Mouse (Mus musculus): ENCODE results near the gene Twistnb. TPM values are rescaled to one million over a fixed set of nuclear protein-coding genes. Genes with fewer than 3 reads are reported as not detected.

Twistnb gene
- polyA plus RNA-seq, 1 experiment from 2014 or later = 67.3 TPM

DNA sequence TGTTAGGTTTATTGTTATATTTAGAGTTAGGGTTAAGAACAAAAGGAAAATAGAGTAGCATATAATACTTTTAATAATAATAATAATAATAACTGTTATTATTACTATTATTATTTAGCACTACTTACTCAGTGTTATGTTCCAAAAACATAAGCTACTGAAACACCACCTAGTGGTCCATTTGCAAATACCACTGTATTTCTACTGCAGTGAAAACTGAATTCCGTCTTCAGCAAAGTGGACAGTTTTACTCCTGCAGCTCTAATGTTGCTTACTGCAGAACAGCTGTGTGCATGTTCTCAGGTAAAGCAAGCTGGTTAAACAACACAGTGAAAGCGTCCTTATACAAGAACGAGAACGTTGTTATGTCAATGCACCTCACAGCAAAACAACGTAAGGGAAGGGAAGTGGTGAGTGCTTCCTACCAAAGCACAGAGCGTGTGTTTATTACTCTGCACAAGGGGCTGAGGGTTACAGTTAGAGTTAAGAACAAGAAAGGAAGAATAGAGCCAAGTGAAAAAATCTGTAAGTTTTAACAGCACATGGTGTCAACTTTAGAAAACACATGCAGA, 17.8 kb upstream of the Twistnb start:
- Histone ChIP-seq H3K4me2 (replicated peaks; ENCODE audit: low read depth, low read length) (no peak overlapping the region), H3K27ac (ENCODE audit: low read length) (no peak overlapping the region), H3K27me3 (ENCODE audit: control insufficient read depth, insufficient read depth, low read length) (no peaks in the 10 kb centered on the region), H3K9me3 (ENCODE audit: control insufficient read depth, low read depth, low read length) (no peaks in the 10 kb centered on the region), H3K36me3 (ENCODE audit: control insufficient read depth, insufficient read depth, low read length) (no peaks in the 10 kb centered on the region), H3K4me3 (ENCODE audit: low read depth, low read length) (no peak overlapping the region), H3K4me1 (ENCODE audit: control insufficient read depth, insufficient read depth, low read length) (no peaks in the 10 kb centered on the region), H3K9ac (replicated peaks; ENCODE audit: low read depth, low read length) (no peak overlapping the region)
- no peak for ATAC-seq (ENCODE audit: insufficient number of reproducible peaks, insufficient read depth, low FRiP score, low read depth)
- WGBS = 47% methylated on average over 6 of the region's 6 CpGs

DNA sequence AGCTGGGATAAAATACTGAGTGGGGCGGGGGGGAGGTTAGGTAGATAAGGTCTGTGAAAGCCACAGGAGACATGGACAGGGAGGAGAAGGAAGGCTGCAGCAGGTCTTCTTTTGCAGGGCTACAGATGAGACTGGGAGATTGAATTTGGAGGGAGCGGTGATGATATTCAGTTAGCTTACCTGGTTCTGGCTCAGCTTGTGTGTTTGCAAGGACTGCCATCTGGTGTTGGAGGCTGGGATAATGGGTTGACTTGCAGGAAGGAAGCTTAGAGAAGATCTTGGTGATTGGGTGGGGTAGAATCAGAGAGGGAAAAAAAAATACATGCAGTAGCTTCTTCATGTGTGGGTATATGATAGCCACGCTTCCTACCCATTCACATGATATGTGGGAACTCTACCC, 5.1 kb upstream of the Twistnb start:
- H3K27me3 ChIP-seq (ENCODE audit: control insufficient read depth, insufficient read depth, low read length) = no peaks in the 10 kb centered on the region
- H3K9ac ChIP-seq (replicated peaks; ENCODE audit: low read depth, low read length) = no peak overlapping the region
- H3K27ac ChIP-seq (ENCODE audit: low read length) = no peak overlapping the region
- H3K4me3 ChIP-seq (ENCODE audit: low read depth, low read length) = no peak overlapping the region
- ATAC-seq (ENCODE audit: insufficient number of reproducible peaks, insufficient read depth, low FRiP score, low read depth) = no peak
- 34% methylated on average over 3 of the region's 3 CpGs for WGBS
- no peaks in the 10 kb centered on the region for H3K4me1 ChIP-seq (ENCODE audit: control insufficient read depth, insufficient read depth, low read length)
- H3K9me3 ChIP-seq (ENCODE audit: control insufficient read depth, low read depth, low read length) = no peaks in the 10 kb centered on the region
- H3K4me2 ChIP-seq (replicated peaks; ENCODE audit: low read depth, low read length) = no peak overlapping the region
- H3K36me3 ChIP-seq (ENCODE audit: control insufficient read depth, insufficient read depth, low read length) = no peaks in the 10 kb centered on the region

DNA sequence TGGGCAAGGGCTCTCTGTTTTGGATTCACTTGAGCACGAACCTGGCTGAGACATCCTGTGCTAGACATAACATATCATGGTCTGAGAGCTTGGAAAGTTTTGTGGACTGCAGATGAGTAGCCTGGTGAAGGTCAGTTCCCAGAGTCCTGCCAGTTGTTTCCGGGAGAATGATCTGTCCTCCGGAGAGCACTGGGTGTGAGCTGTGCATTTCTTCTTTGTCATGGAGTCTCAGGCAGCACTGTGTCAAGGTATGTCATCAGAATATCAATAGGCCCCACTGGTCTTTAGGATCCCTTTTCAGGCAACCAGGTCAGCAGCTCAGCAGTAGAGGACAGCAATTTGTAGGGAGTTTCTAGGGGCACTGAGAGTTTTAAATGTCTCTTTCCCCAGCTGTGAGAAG, 2.1 kb upstream of the Twistnb start:
- ATAC-seq (ENCODE audit: insufficient number of reproducible peaks, insufficient read depth, low FRiP score, low read depth) = no peak
- Histone ChIP-seq H3K36me3 (ENCODE audit: control insufficient read depth, insufficient read depth, low read length) (no peaks in the 10 kb centered on the region), H3K4me2 (replicated peaks; ENCODE audit: low read depth, low read length) (no peak overlapping the region), H3K9ac (replicated peaks; ENCODE audit: low read depth, low read length) (no peak overlapping the region), H3K27ac (ENCODE audit: low read length) (no peak overlapping the region), H3K4me1 (ENCODE audit: control insufficient read depth, insufficient read depth, low read length) (peaks cover 5% of the 10 kb centered on the region; the same call in 1 of the 2 replicates), H3K4me3 (ENCODE audit: low read depth, low read length) (no peak overlapping the region), H3K9me3 (ENCODE audit: control insufficient read depth, low read depth, low read length) (no peaks in the 10 kb centered on the region), H3K27me3 (ENCODE audit: control insufficient read depth, insufficient read depth, low read length) (no peaks in the 10 kb centered on the region)
- 45% methylated on average over 3 of the region's 3 CpGs for WGBS

DNA sequence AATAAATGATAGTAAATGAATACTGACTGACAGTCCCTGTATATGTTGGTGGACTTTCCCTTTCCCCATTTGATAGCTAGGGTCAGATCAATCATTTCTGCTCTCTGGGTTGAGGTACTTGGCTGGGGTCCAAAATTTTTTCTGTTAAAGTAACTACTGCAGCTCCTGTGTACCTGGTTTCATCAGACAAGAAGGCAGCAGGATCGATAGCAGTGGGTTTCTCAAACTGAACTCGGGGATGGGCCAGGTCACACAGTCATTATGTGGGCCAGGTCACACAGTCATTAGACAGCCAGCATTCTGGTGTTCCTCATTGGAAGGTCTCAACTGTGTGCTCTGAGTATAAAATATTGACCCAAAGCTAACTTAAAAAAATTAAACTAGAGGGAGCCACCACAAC, 1.7 kb upstream of the Twistnb start:
- Histone ChIP-seq H3K36me3 (ENCODE audit: control insufficient read depth, insufficient read depth, low read length) (no peaks in the 10 kb centered on the region), H3K4me3 (ENCODE audit: low read depth, low read length) (no peak overlapping the region), H3K27me3 (ENCODE audit: control insufficient read depth, insufficient read depth, low read length) (no peaks in the 10 kb centered on the region), H3K9ac (replicated peaks; ENCODE audit: low read depth, low read length) (no peak overlapping the region), H3K4me2 (replicated peaks; ENCODE audit: low read depth, low read length) (no peak overlapping the region), H3K27ac (ENCODE audit: low read length) (no peak overlapping the region), H3K4me1 (ENCODE audit: control insufficient read depth, insufficient read depth, low read length) (peaks cover 5% of the 10 kb centered on the region; the same call in 1 of the 2 replicates), H3K9me3 (ENCODE audit: control insufficient read depth, low read depth, low read length) (no peaks in the 10 kb centered on the region)
- 62% methylated on average over 2 of the region's 2 CpGs for WGBS
- no peak for ATAC-seq (ENCODE audit: insufficient number of reproducible peaks, insufficient read depth, low FRiP score, low read depth)

DNA sequence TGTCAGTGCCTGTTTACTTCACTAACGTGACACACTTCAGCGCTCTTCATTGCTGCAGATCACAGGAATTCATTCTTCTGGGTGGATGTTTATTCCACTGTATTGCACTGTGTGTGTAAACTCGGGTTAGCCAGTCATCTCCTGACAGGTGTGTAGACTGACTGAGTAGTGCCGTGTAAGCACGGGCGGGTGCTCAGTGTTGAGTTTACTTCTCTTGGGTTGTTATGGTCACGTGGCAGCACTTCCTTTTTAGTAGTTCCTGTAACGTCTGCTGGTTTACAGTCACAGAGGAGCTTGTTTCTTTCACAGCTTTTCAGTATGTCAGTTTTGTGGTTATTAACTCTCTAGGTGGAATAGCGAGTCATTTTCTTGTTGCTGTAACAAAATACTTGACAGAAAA, 4.4 kb downstream of the Twistnb start:
- Histone ChIP-seq H3K36me3 (ENCODE audit: control insufficient read depth, insufficient read depth, low read length) (0 out of 2 replicates have a peak, but pooled peaks cover 4% of the 10 kb centered on the region), H3K27me3 (ENCODE audit: control insufficient read depth, insufficient read depth, low read length) (no peaks in the 10 kb centered on the region), H3K4me2 (replicated peaks; ENCODE audit: low read depth, low read length) (no peak overlapping the region), H3K4me1 (ENCODE audit: control insufficient read depth, insufficient read depth, low read length) (peaks cover 5% of the 10 kb centered on the region; the same call in 1 of the 2 replicates), H3K9ac (replicated peaks; ENCODE audit: low read depth, low read length) (no peak overlapping the region), H3K4me3 (ENCODE audit: low read depth, low read length) (no peak overlapping the region), H3K27ac (ENCODE audit: low read length) (no peak overlapping the region), H3K9me3 (ENCODE audit: control insufficient read depth, low read depth, low read length) (no peaks in the 10 kb centered on the region)
- WGBS = 79% methylated on average over 9 of the region's 9 CpGs
- ATAC-seq (ENCODE audit: insufficient number of reproducible peaks, insufficient read depth, low FRiP score, low read depth) = no peak

DNA sequence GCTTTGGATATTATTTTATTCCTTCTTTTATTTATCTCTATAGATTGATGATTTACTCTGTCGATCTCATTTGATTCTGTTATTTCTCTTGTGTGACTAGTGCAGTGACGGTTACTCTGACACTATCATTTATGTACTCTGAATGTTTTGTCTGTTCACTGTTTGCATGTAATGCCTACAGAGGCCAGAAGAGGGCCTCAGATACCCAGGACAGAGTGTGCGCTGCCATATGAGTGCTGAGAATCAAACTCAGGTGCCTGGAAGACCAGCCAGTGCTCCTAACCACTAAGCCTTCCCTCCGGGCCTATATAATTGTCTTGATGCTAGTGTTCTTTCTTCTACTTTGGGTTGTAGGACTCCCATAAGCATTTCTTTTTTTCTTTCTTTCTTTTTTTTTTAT, 5.3 kb downstream of the Twistnb start:
- WGBS = 95% methylated on average over 4 of the region's 4 CpGs
- Histone ChIP-seq H3K9ac (replicated peaks; ENCODE audit: low read depth, low read length) (no peak overlapping the region), H3K36me3 (ENCODE audit: control insufficient read depth, insufficient read depth, low read length) (peaks cover 4% of the 10 kb centered on the region; the same call in 1 of the 2 replicates), H3K27me3 (ENCODE audit: control insufficient read depth, insufficient read depth, low read length) (no peaks in the 10 kb centered on the region), H3K9me3 (ENCODE audit: control insufficient read depth, low read depth, low read length) (no peaks in the 10 kb centered on the region), H3K4me1 (ENCODE audit: control insufficient read depth, insufficient read depth, low read length) (peaks cover 5% of the 10 kb centered on the region; the same call in 1 of the 2 replicates), H3K27ac (ENCODE audit: low read length) (no peak overlapping the region), H3K4me2 (replicated peaks; ENCODE audit: low read depth, low read length) (no peak overlapping the region), H3K4me3 (ENCODE audit: low read depth, low read length) (no peak overlapping the region)
- ATAC-seq (ENCODE audit: insufficient number of reproducible peaks, insufficient read depth, low FRiP score, low read depth) = no peak

DNA sequence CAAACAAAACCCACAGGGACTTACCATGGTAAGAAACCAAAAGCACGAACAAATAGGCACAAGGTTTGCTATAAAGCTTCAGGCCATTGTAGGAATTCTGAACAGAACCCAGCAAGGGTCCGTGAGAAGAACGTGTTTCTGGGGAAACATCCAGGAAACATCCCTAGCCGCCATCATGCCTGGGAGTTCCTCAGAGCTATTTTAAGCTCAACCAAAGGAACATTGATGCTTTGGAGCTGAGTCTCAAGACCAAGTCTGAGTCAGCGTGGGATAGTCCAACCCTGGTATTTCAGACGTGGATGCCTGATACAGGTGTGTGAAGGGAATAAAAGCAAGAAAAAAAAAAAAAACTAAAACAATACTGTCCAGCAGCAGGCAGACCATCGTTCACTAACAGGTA, 26.0 kb downstream of the Twistnb start:
- H3K9ac ChIP-seq (replicated peaks; ENCODE audit: low read depth, low read length) = no peak overlapping the region
- H3K36me3 ChIP-seq (ENCODE audit: control insufficient read depth, insufficient read depth, low read length) = no peaks in the 10 kb centered on the region
- ATAC-seq (ENCODE audit: insufficient number of reproducible peaks, insufficient read depth, low FRiP score, low read depth) = no peak
- 0 out of 2 replicates have a peak, but pooled peaks cover 2% of the 10 kb centered on the region for H3K4me1 ChIP-seq (ENCODE audit: control insufficient read depth, insufficient read depth, low read length)
- 81% methylated on average over 7 of the region's 7 CpGs for WGBS
- no peak overlapping the region for H3K4me2 ChIP-seq (replicated peaks; ENCODE audit: low read depth, low read length)
- no peak overlapping the region for H3K4me3 ChIP-seq (ENCODE audit: low read depth, low read length)
- no peaks in the 10 kb centered on the region for H3K27me3 ChIP-seq (ENCODE audit: control insufficient read depth, insufficient read depth, low read length)
- no peak overlapping the region for H3K27ac ChIP-seq (ENCODE audit: low read length)
- no peaks in the 10 kb centered on the region for H3K9me3 ChIP-seq (ENCODE audit: control insufficient read depth, low read depth, low read length)

DNA sequence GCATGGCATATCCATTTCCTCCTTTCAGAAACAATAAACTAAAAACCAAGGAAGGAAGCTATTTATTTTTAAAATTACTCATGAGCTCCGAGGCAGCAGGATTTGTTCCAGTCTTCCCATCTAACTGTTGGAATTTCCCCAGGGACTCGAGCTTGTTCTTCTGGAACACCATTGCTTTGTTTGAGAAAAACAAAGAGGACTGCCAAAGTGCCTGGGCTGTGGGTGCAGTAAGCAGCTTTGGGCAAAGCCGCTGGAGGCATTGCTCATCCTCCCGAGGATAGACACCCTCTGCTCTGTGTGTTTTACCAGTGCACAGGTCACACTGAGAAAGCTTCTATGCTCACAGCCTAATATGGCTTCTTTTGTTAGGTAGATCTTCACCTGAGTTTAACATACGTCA, 26.8 kb downstream of the Twistnb start:
- 46% methylated on average over 5 of the region's 5 CpGs for WGBS
- H3K9ac ChIP-seq (replicated peaks; ENCODE audit: low read depth, low read length) = no peak overlapping the region
- H3K27ac ChIP-seq (ENCODE audit: low read length) = no peak overlapping the region
- ATAC-seq (ENCODE audit: insufficient number of reproducible peaks, insufficient read depth, low FRiP score, low read depth) = no peak
- no peak overlapping the region for H3K4me2 ChIP-seq (replicated peaks; ENCODE audit: low read depth, low read length)
- H3K4me3 ChIP-seq (ENCODE audit: low read depth, low read length) = no peak overlapping the region
- H3K27me3 ChIP-seq (ENCODE audit: control insufficient read depth, insufficient read depth, low read length) = no peaks in the 10 kb centered on the region
- H3K36me3 ChIP-seq (ENCODE audit: control insufficient read depth, insufficient read depth, low read length) = no peaks in the 10 kb centered on the region
- H3K4me1 ChIP-seq (ENCODE audit: control insufficient read depth, insufficient read depth, low read length) = 0 out of 2 replicates have a peak, but pooled peaks cover 2% of the 10 kb centered on the region
- no peaks in the 10 kb centered on the region for H3K9me3 ChIP-seq (ENCODE audit: control insufficient read depth, low read depth, low read length)

DNA sequence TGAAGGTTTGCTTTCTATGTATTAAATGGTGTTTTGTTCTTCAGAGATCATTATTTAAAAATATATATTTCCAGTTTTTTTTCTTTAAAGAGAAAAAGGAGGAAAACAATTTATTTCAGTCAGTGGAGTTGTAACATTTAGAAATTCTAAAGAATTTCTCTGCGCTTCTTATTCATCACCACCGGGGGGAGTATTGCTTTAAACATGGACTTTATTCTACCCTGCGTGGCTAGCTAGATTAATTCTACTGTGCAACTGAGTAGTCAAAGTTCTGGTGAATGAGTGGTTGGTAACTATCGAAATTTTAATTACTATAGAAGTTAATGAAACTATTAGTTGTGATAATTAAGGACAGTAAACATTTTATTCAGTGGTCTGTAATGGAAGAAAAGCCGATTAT, 51.5 kb downstream of the Twistnb start:
- Histone ChIP-seq H3K36me3 (ENCODE audit: control insufficient read depth, insufficient read depth, low read length) (no peaks in the 10 kb centered on the region), H3K4me3 (ENCODE audit: low read depth, low read length) (no peak overlapping the region), H3K27me3 (ENCODE audit: control insufficient read depth, insufficient read depth, low read length) (no peaks in the 10 kb centered on the region), H3K9me3 (ENCODE audit: control insufficient read depth, low read depth, low read length) (no peaks in the 10 kb centered on the region), H3K4me1 (ENCODE audit: control insufficient read depth, insufficient read depth, low read length) (no peaks in the 10 kb centered on the region), H3K9ac (replicated peaks; ENCODE audit: low read depth, low read length) (no peak overlapping the region), H3K27ac (ENCODE audit: low read length) (no peak overlapping the region), H3K4me2 (replicated peaks; ENCODE audit: low read depth, low read length) (no peak overlapping the region)
- 23% methylated on average over 5 of the region's 5 CpGs for WGBS
- no peak for ATAC-seq (ENCODE audit: insufficient number of reproducible peaks, insufficient read depth, low FRiP score, low read depth)

All from stomach, embryonic 14.5 days (tissue).